Mouse (Mus musculus) embryonic fibroblast, embryonic 13.5 days (primary cell): ENCODE data around the gene Hnrnpa2b1. TPM values are rescaled to one million over a fixed set of nuclear protein-coding genes. Genes with fewer than 3 reads are reported as not detected.

Source experiments
- H3K27ac ChIP-seq: 2 replicates; pipeline ENCODE4 v1.5.1; 2012; ENCODE audit warnings: low read length, control low read depth, inconsistent platforms; ENCODE audit not compliant: insufficient read depth
- H3K4me1 ChIP-seq: 2 replicates; pipeline ENCODE4 v1.6.1; 2011; ENCODE audit warnings: low read length; ENCODE audit not compliant: control insufficient read depth, insufficient read depth
- H3K4me3 ChIP-seq: 2 replicates; pipeline ENCODE4 v1.5.1; 2011; ENCODE audit warnings: mild to moderate bottlenecking, control low read depth, low read length; ENCODE audit not compliant: insufficient read depth
- CTCF ChIP-seq: IDR thresholded peaks from 2 replicates; pipeline ENCODE4 v1.5.1; 2011; ENCODE audit warnings: mild to moderate bottlenecking, control low read depth, low read length, moderate library complexity, borderline replicate concordance; ENCODE audit not compliant: insufficient read depth
- POLR2A ChIP-seq: IDR thresholded peaks from 2 replicates; pipeline ENCODE4 v1.6.1; 2011; ENCODE audit warnings: low read depth, mild to moderate bottlenecking, control low read depth, low read length, moderate library complexity
- polyA plus RNA-seq: library from polyadenylated mRNA; stranded (reverse); fragments of >200 nt; gene quantifications from 2 replicates; pipeline ENCODE4 v1.2.4, GENCODE M21; 2011; ENCODE audit warnings: low read depth; ENCODE audit not compliant: missing spikeins, insufficient read length

Gene Hnrnpa2b1
- polyA plus RNA-seq, 1 experiment: 1,144 TPM

GRCm38 (mm10) chr6:51454949-51455348, 14.7 kb downstream of the Hnrnpa2b1 start:
- Histone ChIP-seq H3K27ac (no peak overlapping the region), H3K4me3 (no peak overlapping the region), H3K4me1 (no peaks in the 10 kb centered on the region)
- no peak for TF ChIP-seq CTCF
- no peak for TF ChIP-seq POLR2A

- Histone ChIP-seq H3K27ac (no peak overlapping the region), H3K4me1 (no peaks in the 10 kb centered on the region), H3K4me3 (no peak overlapping the region)
- TF ChIP-seq POLR2A (no peak), CTCF (no peak)
Observed at GRCm38 (mm10) chr6:51452927-51453503, 16.7 kb downstream of the Hnrnpa2b1 start.

- Histone ChIP-seq H3K4me1 (peaks cover under 1% of the 10 kb centered on the region), H3K27ac (no peak overlapping the region), H3K4me3 (no peak overlapping the region)
- no peak for TF ChIP-seq POLR2A
- no peak for TF ChIP-seq CTCF
Observed at GRCm38 (mm10) chr6:51442191-51442835, 27.4 kb downstream of the Hnrnpa2b1 start.

DNA sequence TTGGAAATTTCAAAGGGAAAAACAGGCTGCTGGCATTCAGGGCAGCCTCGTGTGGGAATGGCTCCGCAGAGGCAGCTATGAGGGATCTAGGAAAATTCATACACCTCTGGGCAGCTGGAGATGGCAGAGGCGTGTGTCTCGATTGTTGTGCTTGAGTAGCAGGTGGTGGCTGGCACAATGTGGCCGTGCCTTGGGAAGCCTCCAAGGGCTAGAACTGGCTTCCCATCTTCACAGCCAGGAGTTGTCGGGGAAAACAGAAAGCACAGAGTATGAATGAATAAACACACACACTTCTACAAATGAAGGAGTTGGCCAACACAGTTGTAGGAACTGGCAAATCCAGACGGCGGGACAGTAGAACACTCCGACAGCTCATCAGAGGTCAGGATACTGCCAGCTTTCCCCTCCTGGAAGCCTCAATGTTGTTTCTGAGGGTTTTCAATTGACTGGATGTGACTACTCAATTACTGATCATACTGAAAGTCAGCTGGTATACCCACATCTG, 30.8 kb downstream of the Hnrnpa2b1 start:
- no peak overlapping the region for H3K4me3 ChIP-seq
- peaks cover 10% of the 10 kb centered on the region for H3K4me1 ChIP-seq
- H3K27ac ChIP-seq: no peak overlapping the region
- TF ChIP-seq CTCF: no peak
- no peak for TF ChIP-seq POLR2A

DNA sequence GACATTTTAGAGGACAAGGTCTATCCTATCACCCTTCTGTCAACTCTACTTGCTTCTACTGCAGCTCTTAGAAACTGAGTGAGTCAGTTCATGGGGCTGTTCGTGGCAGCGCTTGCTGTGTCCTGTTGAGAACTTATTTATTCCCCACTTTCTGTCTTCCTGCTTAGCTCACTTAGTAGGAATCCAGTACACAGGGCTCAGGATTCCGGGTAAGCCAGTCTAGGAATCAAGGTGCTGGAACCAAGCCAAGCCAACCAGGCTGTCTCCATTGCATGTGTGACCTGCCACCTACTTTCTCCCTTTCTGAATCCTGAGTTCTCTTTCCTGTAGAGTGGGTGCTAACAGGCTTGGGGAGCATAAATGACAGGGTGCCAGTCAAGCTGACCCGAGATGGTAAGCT, 32.0 kb downstream of the Hnrnpa2b1 start:
- no peak overlapping the region for H3K27ac ChIP-seq
- H3K4me3 ChIP-seq: no peak overlapping the region
- TF ChIP-seq CTCF: no peak
- no peak for TF ChIP-seq POLR2A
- H3K4me1 ChIP-seq: peaks cover 10% of the 10 kb centered on the region

DNA sequence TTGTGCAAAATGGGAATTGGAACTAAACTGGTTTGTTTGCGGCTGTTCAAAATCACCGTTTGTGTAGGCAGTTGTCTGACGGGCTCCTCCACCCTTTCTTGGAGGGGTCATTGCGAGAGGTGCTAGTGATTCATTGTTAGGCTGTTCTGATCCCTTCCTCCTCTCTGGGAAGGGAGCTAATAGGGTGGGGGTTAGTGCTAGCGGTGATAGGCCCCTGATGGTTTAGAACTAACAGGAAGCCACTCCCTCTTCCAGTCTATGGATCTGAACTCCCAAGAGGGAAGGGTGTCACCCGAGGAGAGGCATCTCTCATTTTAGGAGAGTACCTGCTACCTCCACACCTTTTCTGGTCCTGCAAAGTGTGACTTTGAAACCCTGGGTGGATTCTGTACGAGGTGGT, 35.4 kb downstream of the Hnrnpa2b1 start:
- peaks cover 10% of the 10 kb centered on the region for H3K4me1 ChIP-seq
- H3K4me3 ChIP-seq: no peak overlapping the region
- H3K27ac ChIP-seq: no peak overlapping the region
- TF ChIP-seq POLR2A (no peak), CTCF (no peak)

DNA sequence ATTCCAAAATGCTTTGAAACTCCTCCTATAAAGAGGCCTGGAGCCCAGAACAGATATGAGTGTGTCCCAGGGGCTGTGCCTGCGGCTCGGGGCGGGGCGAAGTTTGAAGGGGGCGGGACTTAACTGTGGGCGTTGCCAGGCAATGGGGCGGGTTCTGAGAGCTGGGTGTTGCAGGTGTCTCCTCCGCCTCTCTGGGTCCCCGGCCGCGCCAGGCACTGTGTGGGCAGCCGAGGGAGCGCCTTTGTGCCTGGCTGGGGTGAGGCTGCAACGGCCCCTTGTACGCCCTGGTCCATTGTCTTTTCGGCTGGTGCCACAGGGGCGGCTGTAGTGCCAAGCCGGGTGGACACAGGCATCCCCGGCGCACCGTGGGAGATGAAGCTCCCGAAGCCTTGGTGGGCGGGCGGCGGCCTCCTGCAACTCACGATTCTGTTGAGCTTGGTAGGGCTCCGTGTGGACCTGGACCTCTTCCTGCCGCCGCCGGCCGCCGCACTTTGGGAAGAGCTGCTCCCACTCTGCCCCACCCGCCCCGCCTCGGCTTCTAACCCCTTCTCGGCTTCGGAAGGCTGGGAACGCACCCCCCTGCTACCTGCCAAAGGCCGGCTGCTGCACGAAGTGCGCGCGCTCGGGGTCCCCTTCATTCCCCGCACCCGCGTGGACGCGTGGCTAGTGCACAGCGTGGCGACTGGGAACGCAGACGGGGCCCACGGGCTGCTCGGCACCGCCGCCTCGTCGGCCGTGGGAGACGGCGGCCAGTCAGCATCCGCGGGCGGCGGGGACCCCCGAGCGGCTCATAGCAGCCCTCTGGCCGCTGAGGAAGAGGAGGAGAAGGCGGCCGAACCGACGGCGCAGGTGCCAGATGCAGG, 36.9 kb downstream of the Hnrnpa2b1 start, which contains the start of gene Nfe2l3:
Gene Nfe2l3 (plus strand): TSS at position 136 of the 863 bp plus-strand sequence.
- Histone ChIP-seq H3K27ac (no peak within 1 kb of the TSS), H3K4me3 (peak within 1 kb of the TSS; percentile 26)
- TF ChIP-seq POLR2A: no peak
- TF ChIP-seq CTCF: no peak

GRCm38 (mm10) chr6:51424537-51424936, 45.2 kb downstream of the Hnrnpa2b1 start:
- Histone ChIP-seq H3K27ac (no peak overlapping the region), H3K4me1 (no peaks in the 10 kb centered on the region), H3K4me3 (no peak overlapping the region)
- TF ChIP-seq CTCF: no peak
- no peak for TF ChIP-seq POLR2A

More for the DNA sequence above, 36.9 kb downstream of the Hnrnpa2b1 start, which contains the start of gene Nfe2l3:
- H3K4me1 ChIP-seq: peaks cover 10% of the 10 kb centered on the region

- H3K4me1 ChIP-seq: no peaks in the 10 kb centered on the region
- no peak overlapping the region for H3K4me3 ChIP-seq
Observed at GRCm38 (mm10) chr6:51423466-51424122, 46.1 kb downstream of the Hnrnpa2b1 start.

GRCm38 (mm10) chr6:51417306-51417936, 52.3 kb downstream of the Hnrnpa2b1 start:
- TF ChIP-seq CTCF (no peak), POLR2A (no peak)
- no peak overlapping the region for H3K27ac ChIP-seq
- H3K4me3 ChIP-seq: no peak overlapping the region
- H3K4me1 ChIP-seq: no peaks in the 10 kb centered on the region

More at GRCm38 (mm10) chr6:51423466-51424122, 46.1 kb downstream of the Hnrnpa2b1 start:
- H3K27ac ChIP-seq: no peak overlapping the region
- TF ChIP-seq CTCF (no peak), POLR2A (no peak)
